In genomic region chr11:8628846-8629253, GRCm38 (mm10) we compare ENCODE assay signal across 10 mouse cellular contexts. TPM values are rescaled to one million over a fixed set of nuclear protein-coding genes. Genes with fewer than 3 reads are reported as not detected.
DNase-seq lines count a peak whose midpoint lies in the region; ATAC-seq and TF ChIP-seq lines count a peak whose summit lies in the region.
"Had no signal": no experiment of that assay in that cellular context is flagged by ENCODE, and none has a peak within 500 bp of the region (broad histone marks: within the 10 kb centered on the region; RNA-seq: fewer than 3 reads in every experiment).

No protein-coding gene starts in this region.

- WGBS in liver, embryonic 11.5 days: 47% methylated on average over 10 of the region's 10 CpGs
- WGBS in hindbrain, postnatal 0 days: 78% methylated on average over 10 of the region's 10 CpGs

- no peak for TF ChIP-seq CTCF in hindbrain, postnatal 0 days (IDR thresholded peaks at IDR 0.05; ENCODE audit: low read depth)

- peaks cover 16% of the 10 kb centered on the region for H3K27me3 ChIP-seq in liver, embryonic 11.5 days (replicated peaks; ENCODE audit: control insufficient read depth, insufficient read depth, low read length)
- H3K27me3 ChIP-seq in hindbrain, postnatal 0 days (ENCODE audit: insufficient read depth, low read length): no peaks in the 10 kb centered on the region

- no peak overlapping the region for H3K27ac ChIP-seq in liver, embryonic 11.5 days (ENCODE audit: low read depth, low read length)
- H3K27ac ChIP-seq in hindbrain, postnatal 0 days: no peak overlapping the region

- peak; percentile 66 for DNase-seq in adrenal gland, adult 2 months
- no peak for DNase-seq in adrenal gland, postnatal 25 days
- peak; percentile 21 for DNase-seq in thymus, postnatal 0 days (ENCODE audit: low spot score)
- DNase-seq in thymus, adult 18-20 months: no peak
- DNase-seq in liver, embryonic 11.5 days (ENCODE audit: low spot score): no peak
- DNase-seq in hindbrain, postnatal 0 days (ENCODE audit: low spot score): no peak
- DNase-seq in T-cell, adult 2 months (ENCODE audit: low spot score): no peak
- no peak for DNase-seq in frontal cortex, postnatal 36 days (ENCODE audit: low spot score in 2 of 2)
- DNase-seq: gastrocnemius, postnatal 14 days; lung, postnatal 14 days had no signal

- H3K36me3 ChIP-seq in liver, embryonic 11.5 days (ENCODE audit: control insufficient read depth, insufficient read depth, low read length): no peaks in the 10 kb centered on the region
- no peaks in the 10 kb centered on the region for H3K36me3 ChIP-seq in hindbrain, postnatal 0 days (ENCODE audit: insufficient read depth, low read length)

- H3K4me2 ChIP-seq in liver, embryonic 11.5 days: peak overlapping the region; percentile 35
- no peak overlapping the region for H3K4me2 ChIP-seq in hindbrain, postnatal 0 days (ENCODE audit: low read depth, low read length)

- peaks cover 14% of the 10 kb centered on the region for H3K4me1 ChIP-seq in liver, embryonic 11.5 days (replicated peaks; ENCODE audit: control insufficient read depth, insufficient read depth, low read length)
- 0 out of 2 replicates have a peak, but pooled peaks cover 6% of the 10 kb centered on the region for H3K4me1 ChIP-seq in hindbrain, postnatal 0 days (ENCODE audit: insufficient read depth, low read length)

- no peak overlapping the region for H3K9ac ChIP-seq in liver, embryonic 11.5 days (ENCODE audit: low read depth, low read length)
- no peak overlapping the region for H3K9ac ChIP-seq in hindbrain, postnatal 0 days (replicated peaks; ENCODE audit: low read length)

- no peak for ATAC-seq in liver, embryonic 11.5 days (replicated peaks; ENCODE audit: low FRiP score)
- ATAC-seq in hindbrain, postnatal 0 days: no peak

- peak overlapping the region; percentile 15; the same call in 1 of the 2 replicates for H3K4me3 ChIP-seq in liver, embryonic 11.5 days (ENCODE audit: low read depth, low read length)
- no peak overlapping the region for H3K4me3 ChIP-seq in hindbrain, postnatal 0 days (ENCODE audit: low read length)

- no peaks in the 10 kb centered on the region for H3K9me3 ChIP-seq in liver, embryonic 11.5 days (ENCODE audit: control insufficient read depth, low read length)
- no peaks in the 10 kb centered on the region for H3K9me3 ChIP-seq in hindbrain, postnatal 0 days (ENCODE audit: low read length)

RNA-seq across cellular contexts. Expression of gene Tns3, which starts 35.5 kb away (rescaled TPM):
- 10 to 100 TPM; 57.2 to 67.7 TPM for total RNA-seq in adrenal gland, adult 2 months (2021)
- polyA plus RNA-seq in adrenal gland, adult 2 months (2012; rRNA removed): 39.2 and 44.2 TPM in 2 replicates
- total RNA-seq in adrenal gland, postnatal 25 days (2021): 52.2 and 71.1 TPM in 2 replicates
- polyA plus RNA-seq in thymus, postnatal 0 days (2015; fragmentation: Nextera tagmentation; extraction: Ambion mirVana): 5.2 and 6.0 TPM in 2 replicates
- 9.8 and 10.2 TPM in 2 replicates for polyA plus RNA-seq in liver, embryonic 11.5 days (2014; fragmentation: Nextera tagmentation; extraction: Ambion mirVana)
- 59.0 and 63.6 TPM in 2 replicates for total RNA-seq in hindbrain, postnatal 0 days (2014; rRNA removed)
- polyA plus RNA-seq in hindbrain, postnatal 0 days (2015; fragmentation: Nextera tagmentation; extraction: Ambion mirVana): 8.2 and 8.9 TPM in 2 replicates

Comparison
In these comparisons a context has a peak if more than half of its experiments do, and no peak if none do; other contexts are left out.
1. DNase-seq: peak in adrenal gland, adult 2 months (single experiment) and thymus, postnatal 0 days (single experiment); none in adrenal gland, postnatal 25 days (single experiment), thymus, adult 18-20 months (0 of 2), liver, embryonic 11.5 days (single experiment), hindbrain, postnatal 0 days (single experiment), T-cell, adult 2 months (single experiment) and frontal cortex, postnatal 36 days (0 of 2).